Mouse (Mus musculus): ENCODE measurements around the gene Med13l. TPM values are rescaled to one million over a fixed set of nuclear protein-coding genes. Genes with fewer than 3 reads are reported as not detected.
A peak's percentile ranks its signal among the peaks of the same experiment; 100 is the strongest.

Med13l gene
- total RNA-seq (2014; fragmentation: Nextera tagmentation) (42.0 and 50.1 TPM in 2 replicates), total RNA-seq (2017) (23.8 and 27.4 TPM in 2 replicates)

DNA sequence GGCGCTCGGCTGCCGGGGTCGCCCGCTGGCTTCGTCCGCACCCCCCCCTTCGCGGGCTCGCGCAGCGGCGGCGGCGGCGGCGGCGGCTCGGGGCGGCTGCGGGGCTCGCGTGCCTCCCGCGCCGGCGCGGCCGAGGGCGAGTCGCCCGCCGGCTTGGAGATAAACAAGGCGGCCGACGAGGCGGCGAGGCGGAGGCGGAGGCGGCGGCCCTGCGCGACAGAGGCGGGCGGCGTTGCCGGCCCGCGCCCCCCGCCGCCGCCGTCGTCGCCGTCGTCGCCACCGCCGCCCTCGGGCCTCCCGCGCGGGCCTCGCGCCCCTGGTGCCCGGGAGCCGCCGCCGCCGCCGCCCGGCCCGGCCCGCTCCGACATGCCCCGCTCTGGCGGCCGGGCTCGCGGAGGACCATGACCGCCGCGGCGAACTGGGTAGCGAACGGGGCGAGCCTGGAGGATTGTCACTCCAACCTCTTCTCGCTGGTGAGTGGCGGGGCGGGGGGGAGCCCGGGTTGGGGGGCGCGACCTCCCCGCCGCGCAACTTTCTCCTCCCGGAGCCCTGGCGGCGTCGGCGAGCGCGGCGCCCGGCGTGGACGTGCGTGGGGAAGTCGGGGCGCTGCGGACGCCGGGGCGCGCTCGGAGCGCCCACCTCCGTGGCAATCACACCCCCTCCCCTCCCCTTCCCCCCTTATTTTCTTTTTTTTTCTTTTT, at the start of gene Med13l:
Med13l (plus strand) TSS at position 295 of the 701 bp plus-strand sequence.
- ATAC-seq (replicated peaks; ENCODE audit: poor library complexity, severe bottlenecking) = peak; percentile 37

DNA sequence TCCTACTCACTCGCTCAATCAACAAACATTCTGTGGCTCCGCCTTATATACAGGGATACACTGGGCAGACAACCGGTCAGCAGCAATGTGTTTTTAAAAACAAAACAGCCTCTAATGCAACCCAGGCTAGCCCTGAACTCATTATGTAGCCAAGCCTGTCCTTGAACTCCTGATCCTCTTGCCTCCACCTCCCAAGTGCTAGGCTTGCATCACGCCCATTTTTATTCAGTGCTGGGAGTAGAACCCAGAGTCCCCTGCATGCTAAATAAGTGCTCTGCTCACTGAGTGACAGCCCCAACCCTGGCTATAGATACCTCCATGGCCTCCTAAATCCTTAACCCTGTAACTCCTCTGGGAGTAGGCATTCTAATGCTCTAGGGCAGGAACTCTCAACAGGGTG, 49.5 kb upstream of the Med13l start:
- no peak for ATAC-seq (replicated peaks; ENCODE audit: poor library complexity, severe bottlenecking)

DNA sequence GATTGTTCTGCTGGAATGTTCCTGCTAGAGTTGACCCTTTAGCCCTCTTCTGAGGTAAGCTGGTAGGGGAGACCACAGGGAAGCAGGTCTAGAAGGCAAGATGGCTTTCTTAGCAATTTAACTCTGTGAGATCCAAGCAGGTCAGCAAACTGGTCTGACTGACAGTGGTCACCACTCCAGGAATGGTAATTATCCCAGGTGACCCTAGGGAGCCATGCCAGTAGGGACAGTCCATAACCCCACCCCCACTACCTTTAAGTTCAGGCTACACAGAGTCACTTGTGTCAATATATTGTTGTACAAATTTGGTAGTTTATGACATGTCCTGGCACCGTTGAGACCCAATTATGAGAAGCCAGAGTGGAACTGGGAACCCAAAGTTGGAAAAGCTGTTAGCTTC, 47.5 kb upstream of the Med13l start:
- no peak for ATAC-seq (replicated peaks; ENCODE audit: poor library complexity, severe bottlenecking)

DNA sequence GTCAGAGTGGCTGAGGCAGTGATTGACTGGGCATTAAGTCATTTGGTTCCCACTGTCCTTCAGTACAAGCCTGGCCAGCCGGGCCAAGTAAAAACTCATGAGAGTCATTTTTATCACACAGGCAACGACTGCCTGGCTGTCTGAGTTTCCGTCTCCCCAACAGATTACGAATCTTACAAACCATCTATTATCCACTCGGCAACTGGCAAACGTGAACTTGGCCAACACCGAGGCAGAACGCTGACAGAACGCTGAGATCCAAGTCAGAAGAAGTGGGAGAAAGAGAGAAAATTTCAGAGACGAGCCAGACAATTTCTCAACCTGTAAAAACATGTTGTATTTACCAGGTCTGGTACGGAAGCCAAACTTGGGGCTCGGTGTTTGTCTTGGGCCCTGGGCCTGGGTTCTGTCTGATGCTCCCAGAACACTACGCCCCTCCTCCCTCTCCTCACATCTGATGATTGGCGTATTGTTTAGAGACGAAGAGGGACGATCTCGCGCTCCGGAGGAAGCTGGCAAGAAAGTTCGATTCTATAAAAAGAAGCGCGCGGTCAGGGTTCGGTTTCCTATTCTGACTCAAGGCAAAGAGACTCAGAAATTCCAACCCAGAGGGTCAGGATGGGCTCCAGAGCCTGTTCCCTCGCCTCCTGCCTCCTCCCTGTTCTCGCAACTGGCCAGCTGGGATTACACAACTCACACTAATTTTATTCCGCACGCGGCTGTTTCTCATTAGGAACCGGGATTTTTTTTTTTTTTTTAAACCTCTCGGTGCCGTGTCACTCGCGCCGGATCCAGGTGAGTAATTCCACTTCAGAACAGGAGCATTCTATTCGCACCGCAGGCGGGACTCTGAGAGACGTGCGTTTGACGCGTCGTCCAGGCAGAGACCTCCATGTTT, 46.6 kb upstream of the Med13l start:
- ATAC-seq (replicated peaks; ENCODE audit: poor library complexity, severe bottlenecking) = peak; percentile 73

DNA sequence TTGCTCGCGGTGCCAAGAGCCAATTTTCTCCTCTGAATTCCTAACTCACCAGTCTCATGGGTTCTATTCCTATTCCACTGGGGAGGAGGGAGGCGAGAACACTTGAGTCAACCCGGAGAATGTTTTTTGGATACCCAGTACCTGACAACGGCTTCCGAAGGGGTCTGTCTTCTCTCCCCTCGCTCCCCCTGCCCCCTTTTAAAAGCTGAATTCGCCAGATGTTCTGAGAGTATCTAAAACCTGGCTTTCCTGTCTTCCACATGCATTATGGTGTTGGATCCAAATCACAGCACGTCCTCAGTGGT, 46.0 kb upstream of the Med13l start:
- ATAC-seq (replicated peaks; ENCODE audit: poor library complexity, severe bottlenecking) = no peak

DNA sequence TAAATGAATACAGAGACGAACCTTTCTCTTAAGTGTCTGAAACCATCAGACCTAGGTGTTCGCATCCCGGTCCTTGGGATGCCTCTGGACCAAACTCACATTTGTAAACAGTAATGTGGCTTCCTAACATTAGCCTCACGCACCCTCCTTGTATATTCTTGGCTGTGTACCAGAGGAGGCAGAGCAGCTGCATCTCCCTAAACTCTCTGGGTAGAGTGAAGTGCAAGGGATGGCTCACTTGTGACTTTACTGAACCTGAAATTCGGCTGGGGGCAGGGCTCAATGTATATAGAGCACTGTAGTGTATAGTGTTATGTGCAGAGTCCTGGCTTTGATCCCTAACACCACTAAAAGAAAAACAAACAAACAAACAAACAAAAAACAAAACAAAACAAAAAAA, 45.6 kb upstream of the Med13l start:
- no peak for ATAC-seq (replicated peaks; ENCODE audit: poor library complexity, severe bottlenecking)

DNA sequence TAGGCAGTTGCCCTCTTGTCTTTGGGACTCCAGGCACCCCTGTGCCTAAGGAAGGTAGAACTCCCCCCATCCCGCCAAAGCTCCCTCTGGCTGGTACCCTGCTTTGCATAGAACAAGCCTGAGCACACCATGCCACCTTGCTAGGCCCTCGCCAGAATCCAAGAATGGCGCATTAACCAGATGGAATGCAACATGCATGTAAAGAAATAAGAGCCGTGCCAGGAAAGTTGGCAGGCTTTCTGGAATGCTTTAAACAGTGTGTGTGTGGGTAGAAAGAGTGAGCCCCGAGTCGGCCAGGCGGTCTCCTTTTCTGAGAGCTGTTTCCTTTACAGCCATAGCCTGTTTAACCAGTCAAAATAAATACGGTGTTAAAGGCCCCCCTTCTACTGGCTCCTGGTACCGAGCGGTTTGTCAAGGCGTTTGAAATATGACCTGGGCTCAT, 45.2 kb upstream of the Med13l start:
- no peak for ATAC-seq (replicated peaks; ENCODE audit: poor library complexity, severe bottlenecking)

DNA sequence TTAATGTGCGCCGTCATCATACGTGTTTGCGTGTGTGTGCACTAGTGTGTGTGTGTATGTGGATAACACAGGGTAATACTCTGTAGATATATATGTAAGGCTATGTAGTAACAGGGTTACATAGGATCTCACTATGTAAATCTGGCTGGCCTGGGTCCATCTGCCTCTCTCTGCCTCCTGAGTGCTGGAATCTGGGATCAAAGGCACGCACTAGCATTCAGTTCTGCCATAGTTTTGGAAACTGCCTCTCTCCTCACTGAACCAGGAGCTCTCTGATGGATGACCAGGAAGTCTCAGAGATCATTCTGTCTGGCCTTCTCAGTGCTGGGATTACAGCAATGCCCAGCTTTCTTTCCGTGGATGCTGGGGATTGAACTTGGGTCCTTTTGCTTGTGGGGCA, 44.4 kb upstream of the Med13l start:
- no peak for ATAC-seq (replicated peaks; ENCODE audit: poor library complexity, severe bottlenecking)

DNA sequence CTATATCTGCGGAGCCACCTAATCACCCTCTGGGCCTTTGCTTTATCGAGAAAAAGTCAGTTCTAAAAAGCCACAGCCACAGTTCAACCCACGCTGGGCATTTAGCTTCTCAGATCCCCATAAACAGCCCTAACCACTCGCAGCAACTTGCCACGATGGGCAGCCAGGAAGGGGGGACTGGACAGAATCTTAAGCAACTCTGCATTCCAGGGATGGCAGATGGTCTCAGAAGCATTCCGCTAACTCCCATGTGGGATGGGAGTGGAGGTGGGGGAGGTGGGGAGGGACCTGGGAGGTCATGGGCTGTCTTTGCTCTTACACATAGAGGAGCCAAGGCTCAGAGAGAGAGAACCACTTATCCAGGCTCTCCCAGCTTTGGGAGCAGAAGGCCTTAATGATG, 44.0 kb upstream of the Med13l start:
- ATAC-seq (replicated peaks; ENCODE audit: poor library complexity, severe bottlenecking) = no peak

DNA sequence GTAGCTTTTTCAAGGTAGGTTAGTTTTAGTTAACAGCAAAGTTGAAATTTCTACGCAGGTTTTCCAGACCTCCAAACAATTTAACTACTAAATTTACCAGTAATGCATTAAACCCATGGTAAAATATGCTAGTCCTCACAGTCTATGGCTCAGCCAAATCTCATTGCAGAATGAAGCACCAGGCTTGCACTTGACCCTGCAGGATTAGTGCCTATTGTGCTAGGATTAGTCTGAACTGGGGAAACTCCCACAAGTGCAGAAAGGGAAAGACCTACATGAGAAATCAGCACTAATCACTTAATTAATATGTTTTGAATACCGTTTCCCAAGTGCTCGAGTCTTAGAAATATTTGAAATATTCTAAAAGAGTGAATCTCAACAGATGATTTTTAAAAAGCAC, 40.0 kb upstream of the Med13l start:
- ATAC-seq (replicated peaks; ENCODE audit: poor library complexity, severe bottlenecking) = no peak

DNA sequence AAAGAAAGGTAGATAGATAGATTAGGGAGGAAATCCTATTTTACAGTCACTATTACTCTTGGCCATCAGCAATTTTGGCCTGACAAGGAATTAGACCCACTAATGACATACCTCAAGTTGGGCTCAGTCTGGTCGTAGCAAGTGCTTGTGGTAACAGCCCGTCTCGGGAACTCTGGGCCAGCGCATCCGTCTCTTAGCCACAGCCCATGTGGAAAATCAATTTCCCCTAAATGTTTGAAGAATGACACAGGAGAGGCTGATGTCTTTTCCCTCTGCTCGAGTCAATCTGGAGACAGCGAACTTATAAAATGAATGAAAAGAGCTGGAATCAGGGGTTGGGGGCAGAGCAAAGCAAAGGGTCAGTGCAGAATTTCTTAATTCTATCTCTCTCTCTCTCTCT, 36.1 kb upstream of the Med13l start:
- ATAC-seq (replicated peaks; ENCODE audit: poor library complexity, severe bottlenecking) = no peak

DNA sequence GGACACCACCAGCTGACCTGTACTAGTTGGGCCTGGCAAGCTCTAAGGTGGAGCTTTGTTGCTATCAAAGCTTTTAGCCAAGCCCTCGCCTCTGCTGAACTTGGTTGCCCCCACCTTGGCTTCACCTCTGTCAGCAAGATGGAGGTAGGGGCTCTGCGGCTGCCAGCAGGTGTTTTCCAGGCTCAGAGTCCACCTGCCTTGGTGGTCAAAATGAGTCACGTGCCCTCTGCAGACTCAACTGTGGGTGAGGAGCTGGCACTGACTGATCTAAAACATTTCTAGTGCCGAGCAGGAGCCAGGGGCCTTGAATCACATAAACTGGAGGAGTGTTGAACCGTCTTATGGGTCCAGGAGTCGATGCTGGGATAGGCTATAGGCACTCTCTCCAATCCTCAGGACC, 34.8 kb upstream of the Med13l start:
- ATAC-seq (replicated peaks; ENCODE audit: poor library complexity, severe bottlenecking) = no peak

DNA sequence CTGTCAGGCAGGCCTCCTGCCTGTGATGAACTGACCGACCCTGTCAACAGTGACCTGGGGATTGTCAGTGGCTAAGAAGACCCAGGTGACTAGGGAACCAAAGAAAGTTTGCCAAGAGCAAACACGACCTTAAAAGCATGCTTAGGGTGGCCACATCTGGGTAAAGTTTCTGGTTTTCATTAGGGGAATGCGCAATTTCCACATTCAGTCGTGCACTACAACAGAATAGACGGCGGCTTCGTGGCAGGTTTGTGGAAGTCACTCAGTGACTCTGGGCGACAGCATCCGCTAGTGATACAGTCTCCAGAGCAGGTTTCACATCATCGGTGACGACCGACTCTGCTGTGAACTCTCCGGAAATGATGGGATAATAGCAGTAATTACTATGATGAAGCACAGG, 34.0 kb upstream of the Med13l start:
- no peak for ATAC-seq (replicated peaks; ENCODE audit: poor library complexity, severe bottlenecking)

DNA sequence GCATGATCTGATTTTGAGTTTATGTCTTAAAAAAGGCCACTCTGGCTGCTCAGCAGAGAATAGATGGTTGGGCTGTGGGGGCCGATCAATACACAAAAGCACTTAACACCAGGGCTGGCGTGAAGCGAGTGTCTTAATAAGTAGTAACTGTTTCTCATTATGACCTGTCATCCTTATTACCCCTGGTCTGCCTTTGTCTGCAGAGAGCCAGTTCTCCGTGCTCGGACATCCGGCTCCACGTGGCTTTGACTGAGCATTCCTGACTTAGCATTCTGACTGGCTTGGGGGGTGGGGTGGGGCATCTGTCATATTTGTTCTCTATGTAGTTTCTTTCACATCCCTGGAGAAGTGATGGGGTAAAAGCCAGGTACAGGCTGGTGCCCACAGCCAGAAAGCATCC, 31.2 kb upstream of the Med13l start:
- ATAC-seq (replicated peaks; ENCODE audit: poor library complexity, severe bottlenecking) = no peak

DNA sequence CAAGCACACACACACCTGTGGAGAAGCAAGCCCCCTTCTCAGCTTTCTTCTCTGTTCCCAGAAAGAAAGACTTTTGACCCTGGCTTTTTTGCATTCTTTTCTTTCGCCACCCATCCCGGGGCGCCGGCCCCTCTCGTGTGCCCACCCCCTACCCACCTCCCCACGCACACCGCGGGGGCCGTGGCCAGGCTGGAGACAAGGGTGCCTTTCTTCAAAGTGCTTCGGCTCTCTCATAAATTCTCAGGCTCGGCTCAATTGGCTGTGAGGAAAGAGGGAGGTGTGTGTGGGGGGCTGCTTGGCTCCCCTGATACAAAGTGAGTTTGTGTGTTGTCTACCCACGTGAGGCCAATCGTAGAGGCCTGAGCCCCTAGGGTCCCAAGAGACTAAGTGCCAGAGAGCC, 28.4 kb upstream of the Med13l start:
- ATAC-seq (replicated peaks; ENCODE audit: poor library complexity, severe bottlenecking) = no peak

DNA sequence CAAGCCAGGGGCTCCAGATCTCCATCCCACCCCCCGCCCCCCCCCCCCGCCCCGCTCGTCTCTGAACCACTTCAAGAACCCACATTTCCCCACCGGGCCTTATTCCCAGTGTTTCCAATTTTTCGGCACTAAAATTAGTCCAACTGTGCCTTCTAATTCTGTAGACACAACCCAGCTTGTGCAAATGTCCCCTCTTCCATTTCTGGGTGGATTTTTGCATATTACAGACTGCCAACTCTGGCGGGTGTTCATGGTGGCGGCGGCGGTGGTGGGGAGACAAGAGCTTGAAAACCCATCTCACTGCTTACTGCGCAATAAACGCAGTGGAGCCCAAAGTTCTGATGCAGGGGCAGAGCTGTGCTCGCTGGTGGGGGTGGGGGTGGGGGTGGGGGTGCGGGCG, 27.8 kb upstream of the Med13l start:
- no peak for ATAC-seq (replicated peaks; ENCODE audit: poor library complexity, severe bottlenecking)

DNA sequence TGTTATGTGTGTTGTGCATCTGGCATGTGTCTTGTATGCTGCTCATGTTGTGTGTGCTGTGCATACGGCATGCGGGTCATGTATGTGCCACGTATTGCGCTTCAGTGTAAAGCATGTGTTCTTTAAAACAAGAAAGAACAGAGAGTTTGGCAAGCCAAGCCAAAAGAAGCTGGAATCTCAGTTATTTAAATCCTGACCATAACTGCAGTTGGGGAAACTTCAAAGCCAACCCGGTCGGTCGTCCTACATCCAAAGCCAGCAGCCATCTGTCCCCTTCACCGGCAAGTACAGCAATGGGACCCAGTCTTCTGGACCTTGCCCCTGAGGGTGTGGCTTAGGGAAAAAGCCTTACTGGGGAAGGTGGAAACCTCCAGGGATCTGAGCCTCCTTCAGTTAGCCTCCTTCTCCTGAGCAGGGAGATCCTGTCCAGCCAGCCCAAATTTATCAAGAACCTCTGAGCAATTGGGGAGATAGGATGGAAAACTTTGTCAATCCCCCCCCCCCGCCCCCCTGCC, 26.0 kb upstream of the Med13l start:
- no peak for ATAC-seq (replicated peaks; ENCODE audit: poor library complexity, severe bottlenecking)

DNA sequence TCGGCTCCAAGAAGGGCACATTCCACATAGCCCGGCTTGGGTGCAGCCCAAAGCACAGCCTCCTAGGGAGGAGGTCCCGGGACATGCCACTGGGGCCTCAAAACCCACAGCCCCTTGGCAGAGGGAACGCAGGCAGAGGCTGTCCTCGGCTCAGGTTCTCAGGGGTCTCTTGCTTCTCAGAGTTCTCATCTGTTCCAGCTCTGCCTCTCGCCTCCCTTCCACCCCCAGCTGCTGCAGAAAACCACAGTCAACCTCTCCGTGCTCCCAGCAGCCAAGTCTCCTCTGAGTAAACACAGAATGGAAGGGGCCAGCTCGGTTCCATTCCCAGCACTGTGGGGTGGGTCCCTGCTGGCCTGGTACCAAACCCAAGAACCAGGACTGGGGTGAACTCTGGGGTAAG, 25.3 kb upstream of the Med13l start:
- no peak for ATAC-seq (replicated peaks; ENCODE audit: poor library complexity, severe bottlenecking)

DNA sequence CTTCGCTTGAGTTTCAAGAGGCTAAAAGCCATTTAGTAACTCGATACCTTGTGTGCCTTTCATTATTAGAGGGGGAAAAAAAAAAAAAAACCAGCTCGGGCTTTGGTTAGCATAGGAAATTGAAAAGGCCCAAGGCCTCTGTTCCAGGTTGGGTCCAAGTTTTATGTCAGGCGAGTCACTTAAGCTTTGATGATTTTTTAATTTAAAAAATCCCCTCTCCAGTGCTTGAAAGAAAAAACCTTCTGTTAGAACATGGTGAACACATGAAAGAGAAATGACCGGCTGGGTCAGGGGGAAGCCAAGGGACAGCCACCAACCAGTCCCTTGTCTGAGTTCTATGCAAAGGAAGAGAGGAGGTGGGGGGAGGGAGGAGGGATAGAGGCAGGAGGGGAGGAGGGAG, 22.0 kb upstream of the Med13l start:
- no peak for ATAC-seq (replicated peaks; ENCODE audit: poor library complexity, severe bottlenecking)

DNA sequence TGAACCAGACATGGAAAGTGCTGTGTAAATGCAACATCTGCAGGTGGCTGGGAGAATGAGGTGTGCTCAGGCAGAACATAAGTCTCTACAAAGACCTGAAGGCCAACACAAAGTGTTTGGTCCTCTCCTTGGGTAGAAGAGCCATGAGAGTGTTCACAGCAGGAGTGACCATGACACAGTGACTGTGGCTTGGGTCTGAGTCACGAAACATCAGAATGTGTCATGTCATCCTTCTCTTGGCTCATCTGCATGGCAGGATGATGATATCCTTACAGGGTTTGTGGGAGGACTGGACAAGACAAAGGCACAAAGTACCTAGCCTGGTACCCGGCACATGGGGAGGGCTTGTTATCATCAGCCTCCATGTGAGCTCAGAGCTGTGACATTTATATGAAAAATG, 16.7 kb upstream of the Med13l start:
- ATAC-seq (replicated peaks; ENCODE audit: poor library complexity, severe bottlenecking) = no peak

DNA sequence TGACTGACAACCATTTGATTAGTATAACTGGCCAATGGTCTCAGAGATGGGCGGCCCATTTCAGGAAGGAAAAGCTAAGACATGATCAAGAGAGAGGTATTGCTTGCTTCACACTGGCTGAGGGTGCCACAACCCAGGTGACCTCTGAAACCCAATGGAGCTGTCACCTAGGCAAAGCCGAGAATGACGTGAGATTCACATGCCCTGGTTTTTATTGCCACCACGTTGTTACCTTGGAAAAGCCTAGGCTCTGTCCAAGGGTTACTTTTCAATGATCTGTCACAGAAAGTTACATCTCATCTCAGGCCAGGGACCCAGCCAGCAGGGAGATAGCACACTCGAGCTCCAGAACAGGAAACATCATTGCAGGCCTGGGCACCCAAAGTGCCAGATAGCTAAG, 10.0 kb upstream of the Med13l start:
- no peak for ATAC-seq (replicated peaks; ENCODE audit: poor library complexity, severe bottlenecking)

DNA sequence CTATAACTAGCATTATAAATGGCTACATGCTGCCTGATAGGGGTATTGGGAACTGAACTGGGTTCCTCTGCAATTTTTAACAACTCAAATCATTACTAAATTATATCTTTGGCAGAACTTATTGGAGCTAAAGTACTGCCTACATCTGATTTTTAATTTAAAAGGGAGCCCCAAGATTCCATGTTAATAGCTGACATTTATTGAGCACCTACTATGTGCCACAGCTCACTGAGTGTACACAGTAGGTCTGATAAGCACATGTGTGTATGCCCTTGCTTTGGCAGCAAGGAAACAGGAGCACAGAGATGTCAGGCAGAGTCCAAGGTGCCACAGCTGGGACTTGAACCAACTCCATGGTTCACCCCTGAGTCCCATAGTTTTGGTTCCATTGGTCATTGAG, 7.2 kb upstream of the Med13l start:
- ATAC-seq (replicated peaks; ENCODE audit: poor library complexity, severe bottlenecking) = no peak

Data from granulocyte monocyte progenitor cell, adult 5-6 weeks (primary cell).